Mouse (Mus musculus) lung, postnatal 0 days (tissue): Measurements from ENCODE around the gene Hira. TPM values are rescaled to one million over a fixed set of nuclear protein-coding genes. Genes with fewer than 3 reads are reported as not detected.
A peak's percentile ranks its signal among the peaks of the same experiment; 100 is the strongest.
"Not testable (repeated sequence)": the region's sequence is repeated elsewhere in the genome, so short reads cannot be mapped to it uniquely, and the experiment has no call there.

Source experiments
- ATAC-seq: fragments of 200-750 bp; cut with Nextera tagmentation; 2 replicates; pipeline ENCODE4 v1.8.0; 2017; ENCODE audit warnings: moderate library complexity
- DNase-seq: peaks from one replicate; pipeline ENCODE4 v3.0.0-alpha.2; 2016; ENCODE audit warnings: low spot score
- H3K27ac ChIP-seq: fragments of 300-500 bp; sonication (generic); 2 replicates; pipeline ENCODE4 v1.5.1; 2014; ENCODE audit warnings: antibody characterized with exemption, mild to moderate bottlenecking, low read length, mixed read lengths
- H3K27me3 ChIP-seq: fragments of 300-500 bp; sonication (generic); replicated peaks from 2 replicates; pipeline ENCODE4 v1.6.1; 2014; ENCODE audit warnings: low read length, mixed read lengths; ENCODE audit not compliant: insufficient read depth
- H3K36me3 ChIP-seq: fragments of 300-500 bp; sonication (generic); 2 replicates; pipeline ENCODE4 v1.6.1; 2014; ENCODE audit warnings: low read length, mixed read lengths; ENCODE audit not compliant: insufficient read depth
- H3K4me1 ChIP-seq: fragments of 300-500 bp; sonication (generic); 2 replicates; pipeline ENCODE4 v1.6.1; 2014; ENCODE audit warnings: antibody characterized with exemption, low read depth, low read length, mixed read lengths; ENCODE audit not compliant: insufficient read depth
- H3K4me2 ChIP-seq: fragments of 300-500 bp; sonication (generic); replicated peaks from 2 replicates; pipeline ENCODE4 v1.6.1; 2014; ENCODE audit warnings: low read depth, mild to moderate bottlenecking, low read length, moderate library complexity, mixed read lengths
- H3K4me3 ChIP-seq: fragments of 300-500 bp; sonication (generic); 2 replicates; pipeline ENCODE4 v1.5.1; 2014; ENCODE audit warnings: low read depth, low read length
- H3K9ac ChIP-seq: fragments of 300-500 bp; sonication (generic); replicated peaks from 2 replicates; pipeline ENCODE4 v1.6.1; 2014; ENCODE audit warnings: low read depth, mild to moderate bottlenecking
- H3K9me3 ChIP-seq: fragments of 300-500 bp; sonication (generic); 2 replicates; pipeline ENCODE4 v1.6.1; 2016; ENCODE audit warnings: low read length, mixed read lengths
- CTCF ChIP-seq: IDR thresholded peaks from 2 replicates; pipeline ENCODE4 v1.5.1; 2016; ENCODE audit warnings: antibody characterized with exemption, mild to moderate bottlenecking
- EP300 ChIP-seq: IDR thresholded peaks from 2 replicates; pipeline ENCODE4 v1.6.1; 2016; ENCODE audit warnings: antibody characterized with exemption, mild to moderate bottlenecking, control low read depth
- WGBS: fragments of 180-500 bp; shearing (Covaris S2); extraction: QIAGEN DNeasy Blood & Tissue Kit; methylation state at CpG from one replicate; pipeline ENCODE4 v1.1.7; 2014; 5-methylcytosine and 5-hydroxymethylcytosine counted together
- polyA plus RNA-seq: library from polyadenylated mRNA; unstranded; fragments of >200 nt; fragmentation: Nextera tagmentation; extraction: Ambion mirVana; gene quantifications from 2 replicates; pipeline ENCODE4 v1.2.1, GENCODE M21; 2015

Gene Hira
- polyA plus RNA-seq, 1 experiment from 2014 or later = 8.4 TPM

DNA sequence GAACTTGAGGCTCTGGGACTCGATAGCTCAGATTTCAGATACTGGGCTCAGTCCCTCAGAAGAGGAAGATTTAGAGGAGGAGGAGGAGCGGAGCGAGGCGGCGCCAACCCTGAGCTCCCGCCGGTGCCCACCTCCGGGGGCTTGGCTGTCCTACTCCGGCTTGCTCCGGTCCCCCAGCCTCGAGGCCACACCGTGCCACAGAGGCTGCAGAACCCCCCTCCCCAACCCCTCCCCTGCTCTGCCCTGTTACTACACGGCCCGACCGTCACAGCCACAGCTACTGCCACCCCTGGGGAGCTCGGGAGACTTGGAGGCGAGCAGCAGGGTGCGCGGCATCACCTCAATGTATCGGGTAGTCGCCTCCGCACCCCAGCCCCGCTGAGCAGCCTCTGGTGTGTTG is 99.5 kb downstream of the Hira start:
- no peak overlapping the region for H3K4me3 ChIP-seq
- no peak overlapping the region for H3K27ac ChIP-seq
- no peak overlapping the region for H3K9ac ChIP-seq
- H3K27me3 ChIP-seq = no peaks in the 10 kb centered on the region
- H3K9me3 ChIP-seq = no peaks in the 10 kb centered on the region
- no peak overlapping the region for H3K4me2 ChIP-seq
- no peaks in the 10 kb centered on the region for H3K36me3 ChIP-seq
- H3K4me1 ChIP-seq = no peaks in the 10 kb centered on the region
- WGBS = 72% methylated on average over 22 of the region's 23 CpGs
- no peak for TF ChIP-seq CTCF
- no peak for TF ChIP-seq EP300
- no peak for DNase-seq
- ATAC-seq = no peak

DNA sequence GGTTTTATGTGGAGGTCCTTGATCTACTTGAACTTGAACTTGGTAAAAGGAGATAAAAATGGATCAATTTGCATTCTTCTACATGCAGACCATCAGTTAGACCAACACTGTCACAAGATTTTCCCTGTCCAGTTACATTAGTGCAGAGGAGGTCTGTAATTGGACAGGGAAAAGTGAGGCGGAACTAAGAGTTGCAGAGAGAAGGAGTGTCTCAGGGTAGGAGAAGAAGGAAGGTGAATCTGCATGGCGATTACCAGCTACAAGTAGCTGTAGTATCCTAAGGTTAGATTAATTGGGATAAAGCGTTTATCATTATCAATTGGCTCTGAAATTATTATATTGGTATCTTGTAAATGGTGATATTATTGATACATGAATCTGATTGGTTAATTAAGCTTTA is 109.5 kb downstream of the Hira start:
- Histone ChIP-seq H3K9me3 (no peaks in the 10 kb centered on the region), H3K27me3 (no peaks in the 10 kb centered on the region), H3K36me3 (no peaks in the 10 kb centered on the region), H3K27ac (no peak overlapping the region), H3K9ac (no peak overlapping the region), H3K4me2 (no peak overlapping the region), H3K4me3 (no peak overlapping the region), H3K4me1 (no peaks in the 10 kb centered on the region)
- DNase-seq (no peak), ATAC-seq (no peak)
- WGBS = 88% methylated on average over 3 of the region's 3 CpGs
- TF ChIP-seq EP300 (no peak), CTCF (no peak)

DNA sequence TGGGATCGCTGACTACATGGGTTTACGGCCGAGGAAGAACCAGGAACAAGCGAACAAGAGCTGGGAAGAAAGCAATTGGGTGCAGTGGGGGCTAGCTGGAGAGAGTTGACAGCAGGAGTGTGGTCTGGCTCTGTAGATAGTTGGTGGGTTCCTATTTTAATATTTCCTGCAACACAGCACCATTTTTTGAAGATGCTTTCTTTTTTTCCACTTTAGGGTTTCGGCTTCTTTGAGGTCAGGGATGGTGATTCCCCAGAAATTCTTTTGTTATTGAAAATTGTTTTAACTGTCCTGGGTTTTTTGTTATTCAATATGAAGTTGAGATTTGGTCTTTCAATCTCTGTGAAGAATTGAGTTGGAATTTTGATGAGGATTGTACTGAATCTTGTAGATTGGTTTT is 110.0 kb downstream of the Hira start:
- H3K27me3 ChIP-seq = no peaks in the 10 kb centered on the region
- TF ChIP-seq CTCF (no peak), EP300 (no peak)
- no peaks in the 10 kb centered on the region for H3K36me3 ChIP-seq
- DNase-seq (no peak), ATAC-seq (no peak)
- no peaks in the 10 kb centered on the region for H3K9me3 ChIP-seq
- H3K9ac ChIP-seq = no peak overlapping the region
- no peaks in the 10 kb centered on the region for H3K4me1 ChIP-seq
- WGBS = 85% methylated on average over 5 of the region's 5 CpGs
- no peak overlapping the region for H3K27ac ChIP-seq
- no peak overlapping the region for H3K4me3 ChIP-seq
- H3K4me2 ChIP-seq = no peak overlapping the region

DNA sequence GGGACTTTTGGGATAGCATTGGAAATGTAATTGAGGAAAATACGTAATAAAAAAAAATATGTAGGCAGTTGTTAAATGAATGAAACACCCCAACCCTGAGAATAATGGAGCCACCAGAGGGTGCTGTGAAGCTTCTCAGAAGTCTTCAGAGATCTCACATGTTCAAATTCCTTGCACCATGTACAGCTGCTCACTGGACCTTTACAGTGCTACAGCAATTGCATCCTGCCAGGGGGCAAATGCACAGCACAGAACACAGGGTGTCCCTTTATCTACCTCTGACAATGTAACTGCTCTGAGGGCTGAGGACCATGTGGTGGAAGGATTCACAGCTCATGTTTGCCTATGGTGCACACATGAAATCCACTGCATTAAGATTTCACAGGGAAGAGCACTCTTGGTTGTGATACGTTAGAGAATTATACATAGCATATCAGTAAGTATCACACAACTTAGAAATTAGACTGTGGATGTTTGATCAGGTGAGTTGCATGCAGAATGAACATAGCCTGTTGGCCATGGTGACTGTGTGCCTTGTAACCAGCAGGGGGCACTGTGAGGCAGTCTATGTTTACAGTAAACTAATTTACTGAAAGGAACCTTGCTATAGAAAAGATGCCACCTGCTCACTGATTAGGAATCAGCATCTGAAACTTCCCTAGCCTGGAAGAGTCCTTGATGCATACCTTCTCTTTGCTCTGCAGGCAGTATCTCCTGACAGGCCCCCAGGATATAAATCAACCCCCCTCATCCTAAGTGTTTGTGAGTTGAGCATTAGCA is 126.0 kb downstream of the Hira start:
- not testable (repeated sequence) for H3K27ac ChIP-seq, H3K9me3 ChIP-seq, ATAC-seq, DNase-seq, H3K27me3 ChIP-seq, H3K4me1 ChIP-seq, H3K9ac ChIP-seq, H3K4me2 ChIP-seq, H3K4me3 ChIP-seq, H3K36me3 ChIP-seq
- whole genome bisulfite sequencing = 42% methylated on average over 2 of the region's 2 CpGs
- TF ChIP-seq CTCF = peak; percentile 54

DNA sequence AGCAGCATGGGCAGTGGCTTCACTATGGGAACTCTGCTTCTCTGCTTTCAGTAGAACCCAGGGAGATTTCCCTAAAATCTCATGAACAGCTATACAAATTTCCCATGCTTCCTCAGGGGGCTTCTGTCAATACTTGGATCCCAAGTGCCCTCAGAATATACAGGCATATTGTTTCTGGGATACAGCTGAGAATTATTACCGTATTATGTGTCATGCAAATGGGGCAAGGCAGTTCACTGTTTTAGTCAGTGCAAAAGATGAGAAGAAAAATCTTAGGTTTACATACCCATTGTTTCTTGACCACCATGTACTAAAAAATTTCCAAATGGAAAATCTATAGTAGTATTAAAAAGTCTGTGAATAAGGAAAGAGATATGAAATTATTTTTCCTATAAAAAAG is 126.9 kb downstream of the Hira start:
- Histone ChIP-seq H3K36me3 (no peaks in the 10 kb centered on the region), H3K27me3 (no peaks in the 10 kb centered on the region), H3K27ac (no peak overlapping the region), H3K4me1 (no peaks in the 10 kb centered on the region), H3K9me3 (no peaks in the 10 kb centered on the region), H3K4me3 (no peak overlapping the region), H3K9ac (no peak overlapping the region), H3K4me2 (no peak overlapping the region)
- TF ChIP-seq EP300 (no peak), CTCF (no peak)
- DNase-seq (no peak), ATAC-seq (no peak)
- WGBS = 86% methylated on average over 1 of the region's 1 CpGs

GRCm38 (mm10) chr16:19005298-19005697 is 128.5 kb downstream of the Hira start:
- Histone ChIP-seq H3K4me2 (no peak overlapping the region), H3K36me3 (no peaks in the 10 kb centered on the region), H3K27me3 (no peaks in the 10 kb centered on the region), H3K9me3 (no peaks in the 10 kb centered on the region), H3K9ac (no peak overlapping the region), H3K4me3 (no peak overlapping the region), H3K4me1 (no peaks in the 10 kb centered on the region), H3K27ac (no peak overlapping the region)
- no peak for TF ChIP-seq EP300
- no peak for TF ChIP-seq CTCF
- WGBS = 62% methylated on average over 3 of the region's 3 CpGs
- no peak for DNase-seq
- no peak for ATAC-seq
